28 mouse cellular contexts compared by ENCODE assay signal in the genomic region with DNA sequence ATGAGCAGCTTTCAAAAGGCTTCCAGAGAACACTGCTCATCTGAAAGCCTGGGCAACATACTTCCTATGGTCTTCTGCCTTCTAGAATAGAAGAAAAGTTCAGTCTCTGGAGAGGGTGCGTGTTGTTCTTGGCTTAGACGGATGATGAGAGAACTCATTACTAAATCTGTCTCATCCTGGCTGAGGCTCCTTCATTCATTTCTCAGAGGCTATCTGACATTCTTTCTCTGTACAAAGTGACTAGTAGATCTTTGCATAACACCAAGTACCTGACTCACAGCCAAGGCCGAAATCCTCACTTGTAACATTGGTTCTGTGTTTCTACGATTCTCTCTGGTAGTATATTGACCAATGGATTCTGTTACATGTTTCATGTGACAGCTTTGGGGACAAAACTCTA. TPM values are rescaled to one million over a fixed set of nuclear protein-coding genes. Genes with fewer than 3 reads are reported as not detected.
DNase-seq lines count a peak whose midpoint lies in the region; ATAC-seq lines count a peak whose summit lies in the region.
"Had no signal": no experiment of that assay in that cellular context is flagged by ENCODE, and none has a peak within 500 bp of the region (broad histone marks: within the 10 kb centered on the region; RNA-seq: fewer than 3 reads in every experiment).

No protein-coding gene starts in this region.

- 0 out of 2 replicates have a peak, but pooled peaks cover 2% of the 10 kb centered on the region for H3K4me1 ChIP-seq in heart, embryonic 11.5 days (ENCODE audit: control insufficient read depth, insufficient read depth, low read length)
- H3K4me1 ChIP-seq: forebrain, embryonic 12.5 days; intestine, embryonic 15.5 days; liver, embryonic 13.5 days; megakaryocyte, embryonic 14.5 days; neural tube, embryonic 12.5 days had no signal

- no peak overlapping the region for H3K9ac ChIP-seq in heart, embryonic 11.5 days (ENCODE audit: low read depth, low read length)
- H3K9ac ChIP-seq: forebrain, embryonic 12.5 days; heart, embryonic 13.5 days; intestine, embryonic 15.5 days; liver, embryonic 13.5 days; neural tube, embryonic 12.5 days had no signal

- no peak overlapping the region for H3K4me3 ChIP-seq in heart, embryonic 11.5 days (ENCODE audit: low read depth, low read length)
- H3K4me3 ChIP-seq: embryonic facial prominence, embryonic 10.5 days; forebrain, embryonic 12.5 days; heart, embryonic 13.5 days; hindbrain, embryonic 10.5 days; intestine, embryonic 15.5 days; left cerebral cortex, adult 2 months; liver, embryonic 13.5 days; megakaryocyte, embryonic 14.5 days; neural tube, embryonic 12.5 days had no signal

- no peak overlapping the region for H3K27ac ChIP-seq in heart, embryonic 11.5 days (ENCODE audit: low read depth, low read length)
- H3K27ac ChIP-seq: embryonic facial prominence, embryonic 10.5 days; forebrain, embryonic 12.5 days; heart, embryonic 13.5 days; hindbrain, embryonic 10.5 days; intestine, embryonic 15.5 days; left cerebral cortex, adult 2 months; liver, embryonic 13.5 days; neural tube, embryonic 12.5 days had no signal

- 88% methylated on average over 4 of the region's 4 CpGs for WGBS in heart, embryonic 11.5 days (ENCODE audit: insufficient replicate concordance)

- no peak overlapping the region for H3K4me2 ChIP-seq in heart, embryonic 11.5 days
- H3K4me2 ChIP-seq: forebrain, embryonic 12.5 days; heart, embryonic 13.5 days; intestine, embryonic 15.5 days; liver, embryonic 13.5 days; neural tube, embryonic 12.5 days had no signal

- no peaks in the 10 kb centered on the region for H3K9me3 ChIP-seq in heart, embryonic 11.5 days (replicated peaks; ENCODE audit: control insufficient read depth, low read length)
- H3K9me3 ChIP-seq: embryonic facial prominence, embryonic 10.5 days; forebrain, embryonic 12.5 days; heart, embryonic 13.5 days; hindbrain, embryonic 10.5 days; intestine, embryonic 15.5 days; liver, embryonic 13.5 days; megakaryocyte, embryonic 14.5 days; neural tube, embryonic 12.5 days had no signal

- DNase-seq in adrenal gland, postnatal 10 days: peak; percentile 9
- DNase-seq in adrenal gland, adult 18-20 months (ENCODE audit: low spot score in 2 of 2): no peak
- peak; percentile 55 for DNase-seq in heart, adult 8-10 months (ENCODE audit: low spot score)
- DNase-seq in fat pad, adult 2 months (ENCODE audit: extremely low read depth, low read depth, low spot score): peak; percentile 51
- peak; percentile 50 for DNase-seq in skeletal muscle tissue, adult 2 months (ENCODE audit: low read depth, low spot score)
- DNase-seq: cerebellum, adult 9-11 months; gastrocnemius, postnatal 10 days; kidney, adult 8-10 months; kidney, postnatal 10 days; liver, embryonic 13.5 days; lung, adult 2 months; midbrain, embryonic 14.5 days; retina, postnatal 1 day; right cerebral cortex, postnatal 25 days; thymus, adult 18-20 months; thymus, postnatal 4 days had no signal

- ATAC-seq in heart, embryonic 11.5 days (replicated peaks; ENCODE audit: insufficient number of reproducible peaks, low FRiP score, low TSS enrichment): no peak
- no peak for ATAC-seq in erythroid progenitor cell, adult 5-6 weeks (replicated peaks; ENCODE audit: low FRiP score, poor library complexity, severe bottlenecking)
- ATAC-seq: CD4-positive, CD25-positive, alpha-beta regulatory T cell, adult 4 months; hindbrain, embryonic 16.5 days; intestine, embryonic 15.5 days had no signal

- no peaks in the 10 kb centered on the region for H3K36me3 ChIP-seq in heart, embryonic 11.5 days (ENCODE audit: control insufficient read depth, insufficient read depth, low read length)
- H3K36me3 ChIP-seq: intestine, embryonic 15.5 days; liver, embryonic 13.5 days had no signal

- no peaks in the 10 kb centered on the region for H3K27me3 ChIP-seq in heart, embryonic 11.5 days (ENCODE audit: control insufficient read depth, insufficient read depth, low read length)
- H3K27me3 ChIP-seq: forebrain, embryonic 12.5 days; heart, embryonic 13.5 days; intestine, embryonic 15.5 days; liver, embryonic 13.5 days; megakaryocyte, embryonic 14.5 days; neural tube, embryonic 12.5 days had no signal

RNA-seq across cellular contexts. Expression of gene Wnt5b, which starts 51.3 kb away (rescaled TPM):
- 1 to 10 TPM; 3.1 to 3.7 TPM for total RNA-seq in adrenal gland, postnatal 10 days (2021)
- 1 to 10 TPM; 1.1 to 1.2 TPM for total RNA-seq in adrenal gland, adult 18-20 months (2021)
- 1 to 10 TPM; 1.6 to 3.8 (median 2.5) TPM for total RNA-seq in heart, adult 8-10 months (2022)
- polyA plus RNA-seq in heart, embryonic 11.5 days (2014; fragmentation: Nextera tagmentation; extraction: Ambion mirVana): 6.8 and 7.3 TPM in 2 replicates
- not detected in 2 replicates for total RNA-seq in erythroid progenitor cell, adult 5-6 weeks (2015; ENCODE audit: low replicate concordance)
- not detected in 2 replicates for total RNA-seq in erythroid progenitor cell, adult 5-6 weeks (2017; ENCODE audit: low replicate concordance)

Comparison
In these comparisons a context has a peak if more than half of its experiments do, and no peak if none do; other contexts are left out.
1. DNase-seq: peak in adrenal gland, postnatal 10 days (single experiment), heart, adult 8-10 months (single experiment), fat pad, adult 2 months (single experiment) and skeletal muscle tissue, adult 2 months (single experiment); none in adrenal gland, adult 18-20 months (0 of 2).